Mouse (Mus musculus): ENCODE results near the gene Pcid2. TPM values are rescaled to one million over a fixed set of nuclear protein-coding genes. Genes with fewer than 3 reads are reported as not detected.

Pcid2 gene
- total RNA-seq (2021) = 10 to 100 TPM; 25.0 to 27.0 TPM
- long read RNA-seq, transcript Pcid2-201 (14 exons, 2,860 nt) = major isoform, 23 of 26 reads
- long read RNA-seq, partial matches to known transcripts = 0 of 26 reads
- long read RNA-seq, other reads (novel, unspliced or antisense) = 3 of 26 reads

- DNase-seq (ENCODE audit: low spot score in 2 of 2) = peak; percentile 98 to 99
Measured at GRCm38 (mm10) chr8:13105087-13105881, at the start of gene Pcid2, which contains the start of gene Cul4a. Pcid2 (minus strand) TSS chr8:13105459. Cul4a (plus strand) TSS chr8:13105621.

- no peak for DNase-seq (ENCODE audit: low spot score in 2 of 2)
Measured at GRCm38 (mm10) chr8:13154099-13154498, 48.8 kb upstream of the Pcid2 start.

GRCm38 (mm10) chr8:13150929-13151328 is 45.7 kb upstream of the Pcid2 start:
- no peak for DNase-seq (ENCODE audit: low spot score in 2 of 2)

GRCm38 (mm10) chr8:13149866-13150265 is 44.6 kb upstream of the Pcid2 start:
- no peak for DNase-seq (ENCODE audit: low spot score in 2 of 2)

GRCm38 (mm10) chr8:13149287-13149686 is 44.0 kb upstream of the Pcid2 start:
- no peak for DNase-seq (ENCODE audit: low spot score in 2 of 2)

GRCm38 (mm10) chr8:13148476-13148875 is 43.2 kb upstream of the Pcid2 start:
- DNase-seq (ENCODE audit: low spot score in 2 of 2) = no peak

GRCm38 (mm10) chr8:13141681-13142080 is 36.4 kb upstream of the Pcid2 start:
- DNase-seq (ENCODE audit: low spot score in 2 of 2) = no peak

GRCm38 (mm10) chr8:13139641-13140182 is 34.5 kb upstream of the Pcid2 start:
- DNase-seq (ENCODE audit: low spot score in 2 of 2) = no peak

- DNase-seq (ENCODE audit: low spot score in 2 of 2) = peak; percentile 61 to 63
Measured at GRCm38 (mm10) chr8:13132220-13132619, 27.0 kb upstream of the Pcid2 start.

- DNase-seq (ENCODE audit: low spot score in 2 of 2) = no peak
Measured at GRCm38 (mm10) chr8:13124897-13125296, 19.6 kb upstream of the Pcid2 start.

- DNase-seq (ENCODE audit: low spot score in 2 of 2) = no peak
Measured at GRCm38 (mm10) chr8:13122887-13123421, 17.7 kb upstream of the Pcid2 start.

- DNase-seq (ENCODE audit: low spot score in 2 of 2) = no peak
Measured at GRCm38 (mm10) chr8:13120882-13121665, 15.8 kb upstream of the Pcid2 start.

- no peak for DNase-seq (ENCODE audit: low spot score in 2 of 2)
Measured at GRCm38 (mm10) chr8:13118516-13118915, 13.3 kb upstream of the Pcid2 start.

GRCm38 (mm10) chr8:13117096-13117495 is 11.8 kb upstream of the Pcid2 start:
- DNase-seq (ENCODE audit: low spot score in 2 of 2) = no peak

- DNase-seq (ENCODE audit: low spot score in 2 of 2) = no peak
Measured at GRCm38 (mm10) chr8:13113232-13113631, 8.0 kb upstream of the Pcid2 start.

GRCm38 (mm10) chr8:13111917-13112316 is 6.7 kb upstream of the Pcid2 start:
- no peak for DNase-seq (ENCODE audit: low spot score in 2 of 2)

GRCm38 (mm10) chr8:13109416-13109960 is 4.2 kb upstream of the Pcid2 start:
- no peak for DNase-seq (ENCODE audit: low spot score in 2 of 2)

- DNase-seq (ENCODE audit: low spot score in 2 of 2) = no peak
Measured at GRCm38 (mm10) chr8:13108967-13109366, 3.7 kb upstream of the Pcid2 start.

- no peak for DNase-seq (ENCODE audit: low spot score in 2 of 2)
Measured at GRCm38 (mm10) chr8:13107990-13108638, 2.9 kb upstream of the Pcid2 start.

- DNase-seq (ENCODE audit: low spot score in 2 of 2) = peak in 1 of 2 experiments; percentile 72
Measured at GRCm38 (mm10) chr8:13105908-13106551, 771 bp upstream of the Pcid2 start.
